Mouse (Mus musculus): ENCODE data around the gene Cbx8. TPM values are rescaled to one million over a fixed set of nuclear protein-coding genes. Genes with fewer than 3 reads are reported as not detected.

Cbx8 gene
- total and polyA plus RNA-seq, 2 experiments from 2014 or later = 7.6 to 15.5 TPM

DNA sequence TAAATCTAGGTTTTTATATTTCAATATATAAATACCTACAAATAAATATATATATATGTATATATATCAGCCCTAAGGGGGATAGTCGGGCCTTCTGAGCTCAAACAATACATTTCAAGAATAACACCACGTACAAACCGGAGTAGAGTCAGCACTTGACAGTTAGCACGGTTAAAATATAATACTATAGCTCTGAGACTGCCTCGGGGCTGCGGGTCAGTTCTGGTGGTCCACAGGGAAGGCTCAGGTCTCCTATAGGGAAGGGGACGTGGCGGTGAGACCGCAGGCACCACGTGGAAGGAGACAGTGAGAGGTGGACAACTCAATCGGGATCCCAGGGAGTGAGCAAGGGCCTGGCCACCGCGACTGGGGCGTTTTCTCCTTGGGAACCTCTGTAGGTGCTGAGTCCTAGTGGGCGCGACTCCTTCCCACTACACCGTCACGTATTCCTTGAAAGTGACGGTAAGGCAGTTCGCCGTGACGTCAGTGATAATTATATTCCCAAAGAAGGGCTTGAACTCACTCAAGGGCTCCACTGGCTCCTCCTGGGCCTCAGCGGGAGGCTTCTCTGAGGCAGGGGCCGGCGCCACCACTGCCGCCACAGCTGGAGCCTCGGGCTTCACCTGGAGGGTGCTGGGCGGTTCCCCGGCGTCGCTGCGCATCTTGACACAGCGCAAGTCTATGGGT, 39.8 kb upstream of the Cbx8 start:
- 0 out of 2 replicates have a peak overlapping the region, but pooled peaks have one; percentile 4 for H3K9ac ChIP-seq (replicated peaks; ENCODE audit: low read length, poor library complexity, severe bottlenecking)
- peaks cover 40% of the 10 kb centered on the region for H3K4me1 ChIP-seq (ENCODE audit: insufficient read depth, low read length)
- no peak overlapping the region for H3K4me3 ChIP-seq (ENCODE audit: low read depth, low read length)

GRCm38 (mm10) chr11:119079445-119079837, 38.7 kb upstream of the Cbx8 start:
- peak overlapping the region; percentile 5; the same call in 1 of the 2 replicates for H3K9ac ChIP-seq (replicated peaks; ENCODE audit: low read length, poor library complexity, severe bottlenecking)
- no peaks in the 10 kb centered on the region for H3K27me3 ChIP-seq (ENCODE audit: insufficient read depth, low read length)
- no peak for ATAC-seq (ENCODE audit: low FRiP score)
- no peak for DNase-seq (ENCODE audit: low spot score)
- H3K9me3 ChIP-seq (ENCODE audit: low read length) = no peaks in the 10 kb centered on the region
- H3K4me3 ChIP-seq (ENCODE audit: low read depth, low read length) = 0 out of 2 replicates have a peak overlapping the region, but pooled peaks have one; percentile 8
- no peak for TF ChIP-seq CTCF (IDR thresholded peaks at IDR 0.05)
- H3K4me2 ChIP-seq (ENCODE audit: low read depth, low read length, poor library complexity, severe bottlenecking) = peak overlapping the region; percentile 18
- peaks cover 40% of the 10 kb centered on the region for H3K4me1 ChIP-seq (ENCODE audit: insufficient read depth, low read length)
- peaks cover 23% of the 10 kb centered on the region for H3K36me3 ChIP-seq (ENCODE audit: insufficient read depth, low read length)
- H3K27ac ChIP-seq (ENCODE audit: low read depth, low read length) = peak overlapping the region; percentile 13; the same call in 1 of the 2 replicates
- WGBS = 41% methylated on average over 7 of the region's 7 CpGs

More for the DNA sequence above, 39.8 kb upstream of the Cbx8 start:
- Histone ChIP-seq H3K27me3 (ENCODE audit: insufficient read depth, low read length) (no peaks in the 10 kb centered on the region), H3K36me3 (ENCODE audit: insufficient read depth, low read length) (peaks cover 21% of the 10 kb centered on the region), H3K27ac (ENCODE audit: low read depth, low read length) (no peak overlapping the region), H3K9me3 (ENCODE audit: low read length) (no peaks in the 10 kb centered on the region), H3K4me2 (ENCODE audit: low read depth, low read length, poor library complexity, severe bottlenecking) (peak overlapping the region; percentile 27)
- ATAC-seq (ENCODE audit: low FRiP score) (no peak), DNase-seq (ENCODE audit: low spot score) (no peak)
- no peak for TF ChIP-seq CTCF (IDR thresholded peaks at IDR 0.05)
- 40% methylated on average over 33 of the region's 33 CpGs for WGBS

DNA sequence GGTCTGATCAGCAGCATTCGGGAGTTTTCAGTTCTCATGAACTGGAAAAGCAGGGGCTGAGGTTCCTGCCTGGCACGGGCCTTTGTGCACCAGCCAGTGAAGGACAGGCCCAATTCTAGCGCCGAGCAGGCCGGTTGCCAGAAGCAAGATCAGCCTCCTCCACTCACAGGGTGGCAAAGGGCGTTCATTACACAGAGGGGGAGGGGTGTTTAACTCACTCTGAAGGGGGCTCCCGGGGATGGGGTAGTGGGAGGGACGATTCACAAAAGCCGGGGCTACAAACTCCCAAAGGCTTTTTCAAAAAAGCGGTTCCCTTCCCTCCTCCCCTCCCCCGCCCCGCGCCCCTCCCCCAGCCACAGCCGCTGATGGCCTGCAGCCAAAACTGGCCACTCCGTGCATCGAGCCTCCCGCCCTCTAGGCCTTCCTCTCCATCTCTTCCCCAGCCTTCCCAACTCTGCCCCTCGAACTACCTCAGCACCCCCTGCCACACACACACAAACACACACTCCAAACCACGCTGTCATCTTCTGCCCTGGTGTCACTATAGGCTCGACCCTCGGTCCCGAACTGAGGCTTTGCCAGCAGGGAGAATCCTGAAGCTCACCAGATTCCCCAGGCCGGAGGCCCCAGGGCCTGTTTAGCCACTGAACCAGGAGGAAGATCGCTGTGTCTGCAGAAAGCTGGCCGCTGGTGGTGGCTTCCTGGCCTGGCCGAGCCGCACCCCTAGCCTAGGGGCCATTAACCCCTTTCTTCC, 38.1 kb upstream of the Cbx8 start:
- TF ChIP-seq CTCF (IDR thresholded peaks at IDR 0.05) = no peak
- H3K4me3 ChIP-seq (ENCODE audit: low read depth, low read length) = 0 out of 2 replicates have a peak overlapping the region, but pooled peaks have one; percentile 8
- peak overlapping the region; percentile 13; the same call in 1 of the 2 replicates for H3K27ac ChIP-seq (ENCODE audit: low read depth, low read length)
- no peaks in the 10 kb centered on the region for H3K27me3 ChIP-seq (ENCODE audit: insufficient read depth, low read length)
- DNase-seq (ENCODE audit: low spot score) (peak; percentile 80), ATAC-seq (ENCODE audit: low FRiP score) (peak; percentile 64)
- peaks cover 40% of the 10 kb centered on the region for H3K4me1 ChIP-seq (ENCODE audit: insufficient read depth, low read length)
- 14% methylated on average over 22 of the region's 27 CpGs for WGBS
- H3K4me2 ChIP-seq (ENCODE audit: low read depth, low read length, poor library complexity, severe bottlenecking) = peak overlapping the region; percentile 18
- no peaks in the 10 kb centered on the region for H3K9me3 ChIP-seq (ENCODE audit: low read length)
- peaks cover 23% of the 10 kb centered on the region for H3K36me3 ChIP-seq (ENCODE audit: insufficient read depth, low read length)
- peak overlapping the region; percentile 5; the same call in 1 of the 2 replicates for H3K9ac ChIP-seq (replicated peaks; ENCODE audit: low read length, poor library complexity, severe bottlenecking)

DNA sequence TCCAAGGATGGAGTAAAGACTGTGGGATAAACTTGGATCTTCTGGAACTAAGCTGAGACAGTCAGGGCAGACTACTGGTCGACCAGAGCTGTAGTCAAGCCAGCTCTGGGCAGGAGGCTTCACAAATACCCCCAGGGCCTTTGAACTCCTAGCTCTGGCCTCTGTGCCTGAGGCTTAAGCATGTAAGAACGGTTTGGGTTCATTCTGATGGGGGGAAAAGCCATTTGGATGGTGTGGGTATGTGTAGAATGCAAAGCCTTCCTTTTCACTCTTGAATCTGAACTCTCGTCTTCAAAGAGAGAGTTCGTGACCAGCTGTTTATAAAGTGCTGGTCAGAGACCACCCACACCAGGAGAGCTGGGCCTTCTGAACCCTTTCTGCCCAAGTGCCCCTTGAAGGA, 37.0 kb upstream of the Cbx8 start:
- Histone ChIP-seq H3K9ac (replicated peaks; ENCODE audit: low read length, poor library complexity, severe bottlenecking) (no peak overlapping the region), H3K9me3 (ENCODE audit: low read length) (no peaks in the 10 kb centered on the region), H3K27me3 (ENCODE audit: insufficient read depth, low read length) (no peaks in the 10 kb centered on the region), H3K4me2 (ENCODE audit: low read depth, low read length, poor library complexity, severe bottlenecking) (no peak overlapping the region), H3K36me3 (ENCODE audit: insufficient read depth, low read length) (peaks cover 23% of the 10 kb centered on the region), H3K4me3 (ENCODE audit: low read depth, low read length) (no peak overlapping the region), H3K4me1 (ENCODE audit: insufficient read depth, low read length) (peaks cover 31% of the 10 kb centered on the region), H3K27ac (ENCODE audit: low read depth, low read length) (no peak overlapping the region)
- ATAC-seq (ENCODE audit: low FRiP score) (no peak), DNase-seq (ENCODE audit: low spot score) (no peak)
- TF ChIP-seq CTCF (IDR thresholded peaks at IDR 0.05) = no peak
- WGBS = 76% methylated on average over 4 of the region's 4 CpGs

- ATAC-seq (ENCODE audit: low FRiP score) (no peak), DNase-seq (ENCODE audit: low spot score) (no peak)
- TF ChIP-seq CTCF (IDR thresholded peaks at IDR 0.05) = no peak
- Histone ChIP-seq H3K9me3 (ENCODE audit: low read length) (no peaks in the 10 kb centered on the region), H3K4me3 (ENCODE audit: low read depth, low read length) (no peak overlapping the region), H3K4me1 (ENCODE audit: insufficient read depth, low read length) (peaks cover 15% of the 10 kb centered on the region), H3K27me3 (ENCODE audit: insufficient read depth, low read length) (no peaks in the 10 kb centered on the region), H3K9ac (replicated peaks; ENCODE audit: low read length, poor library complexity, severe bottlenecking) (no peak overlapping the region), H3K27ac (ENCODE audit: low read depth, low read length) (no peak overlapping the region), H3K36me3 (ENCODE audit: insufficient read depth, low read length) (peaks cover 8% of the 10 kb centered on the region), H3K4me2 (ENCODE audit: low read depth, low read length, poor library complexity, severe bottlenecking) (no peak overlapping the region)
- 93% methylated on average over 5 of the region's 5 CpGs for WGBS
Observed at GRCm38 (mm10) chr11:119075805-119076204, 35.0 kb upstream of the Cbx8 start.

Data from midbrain, postnatal 0 days (tissue).